Mouse (Mus musculus): Measurements from ENCODE around the gene Col18a1.

GRCm38 (mm10) chr10:77150016-77150415, 16.3 kb downstream of the Col18a1 start:
- TF ChIP-seq POLR2A (IDR thresholded peaks at IDR 0.05; ENCODE audit: borderline replicate concordance, extremely low read depth, low read depth, low read length), result no peak
- TF ChIP-seq CTCF (IDR thresholded peaks at IDR 0.05; ENCODE audit: insufficient read depth, low read length), result no peak

Data from lung, adult 2 months (tissue).